Mouse (Mus musculus): ENCODE measurements at regions not wholly inside any gene's neighbourhood (a gene's known extent, or its start where the extent isn't known, plus 50 kb on each side); places are given as distances from the start of the nearest gene placed in this dataset.
A peak's percentile ranks its signal among the peaks of the same experiment; 100 is the strongest.
"Not testable (repeated sequence)": the region's sequence is repeated elsewhere in the genome, so short reads cannot be mapped to it uniquely, and the experiment has no call there.

DNA sequence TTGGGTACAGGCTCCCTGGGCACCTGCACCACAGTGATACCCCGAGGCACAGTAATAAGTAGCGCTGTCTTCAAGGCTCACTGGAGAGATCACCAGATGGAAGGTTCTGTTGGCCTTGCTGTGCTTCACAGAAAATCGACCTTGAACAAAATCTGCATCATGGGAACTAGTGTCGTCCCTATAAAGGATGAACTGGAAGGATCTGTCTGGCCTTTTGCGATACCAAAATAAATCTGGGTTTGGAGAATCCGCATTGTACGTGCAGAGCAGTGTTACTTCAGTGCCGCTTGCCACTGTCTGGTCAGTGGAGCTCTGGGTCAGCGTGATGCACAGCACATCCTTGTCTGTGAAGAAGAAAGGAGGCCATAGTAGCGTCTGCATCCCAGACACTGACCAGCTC, 105.3 kb downstream of the Dad1 start:
- no peak for DNase-seq (ENCODE audit: low spot score)

DNA sequence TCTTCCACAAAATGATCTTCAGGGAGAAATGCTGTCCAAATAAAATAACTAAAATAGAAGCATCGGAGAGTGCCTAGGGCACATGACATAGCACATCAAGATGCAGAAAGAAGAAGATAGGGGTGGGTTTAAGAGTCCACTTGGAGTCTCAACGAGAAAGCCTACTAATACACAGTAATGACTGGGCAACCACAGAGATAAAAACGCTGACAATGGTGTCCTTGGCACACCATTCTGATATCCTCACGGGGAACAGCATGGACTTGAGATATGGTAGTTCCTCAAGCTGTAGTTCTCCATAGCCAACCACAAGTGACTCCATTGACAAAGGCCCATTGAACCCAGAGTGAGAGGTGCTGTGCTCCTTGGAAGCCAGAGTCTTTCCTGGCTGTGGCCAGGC, 105.8 kb downstream of the Dad1 start:
- no peak for DNase-seq (ENCODE audit: low spot score)

DNA sequence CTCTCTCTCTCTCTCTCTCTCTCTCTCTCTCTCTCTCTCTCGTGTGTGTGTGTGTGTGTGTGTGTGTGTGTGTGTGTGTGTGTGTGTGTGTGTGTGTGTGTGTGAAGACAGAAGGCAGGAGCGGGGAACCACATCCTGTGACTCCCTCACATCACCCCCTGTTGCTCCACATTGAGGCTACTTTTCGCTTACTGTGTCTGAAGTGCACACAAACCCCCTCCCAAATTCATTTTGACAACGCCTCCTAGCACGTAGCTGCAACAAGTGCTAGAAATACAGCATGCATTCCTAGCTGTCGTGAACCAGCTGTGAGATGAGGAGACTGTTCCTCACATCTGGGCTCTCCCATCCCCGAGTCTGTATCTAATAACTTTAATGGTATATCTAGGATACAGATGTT, 106.4 kb downstream of the Dad1 start:
- peak; percentile 52 for DNase-seq (ENCODE audit: low spot score)

DNA sequence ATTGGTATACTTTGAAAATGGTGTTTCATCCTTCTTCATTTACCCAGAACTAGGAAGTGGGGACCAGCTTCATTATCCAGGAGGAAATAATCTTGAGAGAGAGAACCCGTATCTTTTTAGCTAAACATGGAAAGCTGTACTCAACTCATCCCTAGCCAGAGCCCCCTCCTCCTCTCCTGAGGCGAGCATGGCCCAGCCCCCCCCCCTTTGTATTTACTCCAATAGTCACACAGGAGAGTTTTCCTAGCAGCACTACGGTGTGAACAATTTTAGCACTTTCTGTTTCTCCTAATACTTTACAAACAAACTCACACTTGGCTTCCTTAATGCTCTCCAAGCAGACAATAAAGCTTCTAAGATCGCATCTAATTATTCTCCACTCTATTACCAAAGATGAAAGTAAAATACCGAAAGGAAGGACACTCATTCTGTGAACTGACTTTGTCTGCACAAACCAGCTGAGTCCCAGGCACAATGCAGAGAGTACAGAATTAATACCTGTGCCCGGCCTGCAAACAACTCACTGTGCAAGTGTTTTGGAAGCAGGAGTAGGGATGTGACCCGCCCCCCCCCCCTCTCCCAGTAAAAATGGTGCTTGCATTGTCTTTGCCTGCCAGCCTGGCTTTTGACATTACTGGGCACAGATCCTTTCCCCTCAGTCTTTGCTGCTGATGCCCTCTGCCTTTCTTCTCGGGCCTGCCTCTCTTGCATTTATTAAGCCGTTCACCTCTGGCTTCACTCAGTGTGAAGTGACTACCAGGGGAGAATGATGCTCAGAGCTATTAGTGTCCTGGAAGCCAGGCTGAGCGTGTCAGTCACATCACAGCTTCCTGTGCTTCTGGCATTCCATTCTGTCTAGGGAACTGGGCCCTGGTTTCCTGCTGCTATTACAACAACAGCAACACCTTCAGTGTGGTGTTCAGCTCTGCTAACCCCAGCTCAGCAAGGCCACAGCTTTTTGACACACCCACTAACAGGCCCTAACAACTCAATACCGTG, 107.9 kb downstream of the Dad1 start:
- no peak for DNase-seq (ENCODE audit: low spot score)

GRCm38 (mm10) chr14:54143828-54144227, 110.1 kb downstream of the Dad1 start:
- DNase-seq (ENCODE audit: low spot score): no peak

DNA sequence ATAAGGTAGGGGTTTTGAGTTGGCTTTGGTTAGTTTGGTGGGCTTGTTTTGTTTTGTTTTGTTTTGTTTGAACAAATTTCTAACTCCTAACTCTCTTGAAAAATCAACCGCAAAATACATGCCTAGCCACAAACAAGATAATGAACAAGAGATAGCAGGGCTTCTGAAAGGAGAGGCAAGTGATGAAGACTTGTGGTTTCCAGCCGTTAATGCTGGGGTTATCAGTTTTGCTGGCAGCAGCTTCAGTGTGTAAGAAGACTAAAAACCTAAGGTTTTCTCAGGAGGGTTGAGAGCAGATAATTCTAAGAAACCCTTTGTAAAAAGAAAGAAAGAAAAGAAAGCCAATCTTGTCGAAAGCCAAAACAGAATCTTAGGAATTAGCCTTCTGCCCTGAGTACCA, 115.6 kb downstream of the Dad1 start:
- DNase-seq (ENCODE audit: low spot score): no peak

DNA sequence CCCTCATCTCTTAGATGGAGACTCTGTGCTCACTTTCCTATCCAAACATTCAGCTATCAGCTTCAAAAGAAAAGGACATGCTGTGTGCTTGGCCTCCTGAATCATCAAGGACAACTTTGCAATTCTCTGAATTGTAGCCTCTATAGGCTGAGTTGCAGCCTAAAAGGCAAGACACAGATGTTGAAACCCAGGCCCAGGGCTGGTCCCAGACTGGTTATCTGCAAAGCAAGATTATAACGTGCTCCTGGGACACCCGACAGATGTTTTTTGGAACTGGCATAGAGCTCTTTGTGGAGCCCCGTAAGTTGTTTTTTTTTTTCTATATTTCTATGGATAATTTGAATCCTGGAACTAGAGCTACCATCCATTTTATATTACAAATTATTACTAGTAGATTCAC, 117.4 kb downstream of the Dad1 start:
- DNase-seq (ENCODE audit: low spot score): no peak

GRCm38 (mm10) chr14:54128334-54128733, 125.6 kb downstream of the Dad1 start:
- DNase-seq (ENCODE audit: low spot score): no peak

GRCm38 (mm10) chr14:54125510-54125909, 128.4 kb downstream of the Dad1 start:
- no peak for DNase-seq (ENCODE audit: low spot score)

DNA sequence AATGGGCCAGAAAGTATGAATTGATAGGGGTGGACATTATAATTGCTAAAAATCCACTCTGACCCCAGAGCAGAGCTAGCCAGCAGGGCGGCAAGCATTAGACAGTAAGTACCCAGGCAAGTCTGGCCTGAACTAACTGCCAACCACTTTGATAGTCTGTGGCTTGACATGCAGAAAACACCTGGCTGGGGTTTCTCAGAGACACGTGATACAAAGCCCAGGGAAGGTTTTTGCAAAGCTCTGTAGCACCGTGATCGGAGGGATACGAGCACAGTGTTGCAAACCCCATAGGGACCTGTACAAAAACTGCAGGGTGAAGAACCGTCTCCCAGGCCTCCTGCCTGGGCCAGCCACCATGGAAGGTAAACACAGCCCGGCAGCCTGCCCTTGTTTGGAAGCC, 131.9 kb downstream of the Dad1 start:
- no peak for DNase-seq (ENCODE audit: low spot score)

GRCm38 (mm10) chr14:54121340-54121739, 132.6 kb downstream of the Dad1 start:
- DNase-seq (ENCODE audit: low spot score): no peak

DNA sequence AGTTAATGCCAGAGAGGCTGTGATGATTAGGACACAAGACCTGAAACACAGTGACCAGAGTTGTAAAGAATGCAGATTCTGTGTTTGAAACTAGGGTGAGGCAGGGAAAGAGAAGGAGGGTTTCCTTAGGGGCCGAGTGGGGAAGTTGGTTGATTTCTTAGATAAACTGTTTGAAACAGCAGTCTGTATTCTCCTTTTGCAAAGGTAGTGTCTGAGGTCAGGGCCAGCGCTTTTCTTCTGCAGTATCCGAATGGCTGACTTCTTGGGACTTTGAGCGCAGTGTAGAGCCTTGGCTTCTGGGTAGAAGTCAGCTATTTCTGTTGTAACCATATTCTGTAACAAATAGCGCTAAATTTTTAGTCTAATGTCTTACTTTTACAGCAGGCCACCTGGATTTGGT, 133.7 kb downstream of the Dad1 start:
- no peak for DNase-seq (ENCODE audit: low spot score)

- not testable (repeated sequence) for DNase-seq (ENCODE audit: low spot score)
Measured at GRCm38 (mm10) chr14:54117607-54118006, 136.3 kb downstream of the Dad1 start.

DNA sequence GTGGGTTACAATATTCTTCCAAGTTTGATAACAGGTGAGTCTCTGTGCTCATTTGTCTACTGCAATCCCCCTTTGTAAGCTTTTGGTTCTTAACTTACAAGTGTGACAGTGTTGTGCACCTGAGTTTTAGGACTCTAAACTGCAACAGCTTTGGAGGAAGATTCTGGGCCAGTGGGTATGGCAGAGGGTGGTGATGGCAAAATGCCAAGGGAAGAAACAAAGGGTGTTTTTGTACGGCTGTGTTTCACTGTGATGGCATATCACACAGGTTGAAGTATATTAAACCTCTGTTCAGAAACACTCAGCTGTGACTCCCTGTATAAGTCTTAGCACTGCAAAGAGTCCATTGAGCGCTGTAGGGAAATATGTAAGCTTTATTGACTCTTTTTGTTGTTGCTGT, 140.7 kb downstream of the Dad1 start:
- no peak for DNase-seq (ENCODE audit: low spot score)

DNA sequence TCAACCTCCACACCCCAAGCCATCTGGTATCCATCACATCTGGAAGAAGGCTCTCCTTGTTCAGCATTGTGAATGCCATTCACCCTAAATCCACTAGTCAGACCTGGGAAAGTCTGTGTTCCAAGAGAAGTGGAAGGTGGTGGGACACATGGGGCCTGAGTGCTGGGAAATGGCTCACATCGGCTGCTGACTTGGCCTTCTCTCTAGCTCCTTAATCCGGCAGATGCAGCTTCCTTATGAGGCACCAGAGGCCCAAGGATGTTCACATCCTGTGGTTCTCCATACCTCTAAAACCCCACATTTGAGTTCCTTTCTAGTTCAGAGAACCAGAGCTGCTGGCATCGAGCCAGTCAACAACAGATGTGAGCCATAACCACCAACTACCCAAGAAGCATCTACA, 142.9 kb downstream of the Dad1 start:
- DNase-seq (ENCODE audit: low spot score): peak; percentile 33

DNA sequence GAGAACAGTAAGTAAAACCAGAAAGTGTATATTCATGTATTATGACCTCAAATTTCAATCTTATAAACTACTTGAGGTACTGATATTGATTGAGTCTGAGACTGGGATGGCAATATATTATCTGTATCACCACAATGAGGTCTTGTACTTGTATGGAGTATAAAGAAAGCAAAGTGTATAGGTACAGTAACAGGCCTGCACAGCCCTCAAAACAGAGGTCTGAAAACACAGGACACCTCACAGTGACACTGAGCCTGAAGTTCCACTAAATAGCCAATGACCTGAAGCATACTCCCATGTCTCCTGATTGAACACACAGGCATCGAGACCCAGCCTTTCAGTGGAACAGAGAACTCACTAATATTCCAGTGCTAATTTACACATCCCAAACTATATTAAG, 144.8 kb downstream of the Dad1 start:
- no peak for DNase-seq (ENCODE audit: low spot score)

GRCm38 (mm10) chr14:54108311-54109074, 145.4 kb downstream of the Dad1 start:
- DNase-seq (ENCODE audit: low spot score): no peak

DNA sequence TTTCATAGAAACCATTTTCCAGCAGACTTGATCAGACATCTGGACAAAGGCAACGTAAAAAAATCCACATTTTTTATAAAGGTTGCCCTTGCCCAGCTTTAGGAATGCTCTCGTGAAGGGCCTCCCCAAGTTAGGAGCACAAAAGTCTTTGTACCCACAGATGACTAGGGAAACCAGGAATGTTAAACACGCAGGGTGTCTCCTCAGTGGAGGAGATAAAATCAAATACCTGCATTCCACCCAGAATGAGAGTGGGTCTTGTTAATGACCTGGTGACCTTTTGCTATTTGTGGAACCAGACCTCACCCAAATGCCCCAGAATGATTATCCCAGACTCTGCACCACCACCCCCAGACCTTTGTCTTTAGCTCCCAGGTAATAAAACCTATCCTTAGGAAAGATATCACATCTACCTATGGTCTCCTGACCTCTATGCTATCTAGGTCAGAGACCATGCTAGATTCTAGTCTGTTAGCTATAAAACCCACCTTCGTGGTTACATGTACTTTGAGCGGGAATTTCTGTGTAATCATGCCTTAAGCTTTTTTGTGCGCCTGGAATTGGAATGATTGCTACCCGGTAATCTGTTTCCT, 146.6 kb downstream of the Dad1 start:
- no peak for DNase-seq (ENCODE audit: low spot score)

- no peak for DNase-seq (ENCODE audit: low spot score)
Measured at GRCm38 (mm10) chr14:54104243-54104642, 149.7 kb downstream of the Dad1 start.

GRCm38 (mm10) chr14:54103541-54103940, 150.4 kb downstream of the Dad1 start:
- no peak for DNase-seq (ENCODE audit: low spot score)

GRCm38 (mm10) chr14:54103115-54103514, 150.8 kb downstream of the Dad1 start:
- no peak for DNase-seq (ENCODE audit: low spot score)

DNA sequence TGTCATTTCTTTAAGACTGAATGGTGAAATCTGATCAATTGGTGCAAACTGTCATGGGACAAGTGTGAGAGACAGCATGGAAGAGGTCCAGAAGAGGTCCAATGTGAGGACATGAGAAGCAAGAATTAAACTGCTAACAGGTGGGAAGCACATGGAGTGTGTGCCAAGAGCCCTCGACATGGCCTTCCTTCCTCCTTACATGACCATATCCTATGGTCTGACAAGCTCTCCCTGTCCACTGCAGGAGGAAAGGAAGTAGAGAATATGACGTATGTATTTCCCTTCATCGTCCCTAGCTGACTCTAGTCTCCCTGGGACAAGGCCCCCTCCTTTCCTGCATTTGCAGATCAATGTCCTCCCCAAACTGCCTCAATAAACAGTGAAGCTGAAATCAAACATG, 152.1 kb downstream of the Dad1 start:
- no peak for DNase-seq (ENCODE audit: low spot score)

GRCm38 (mm10) chr14:54099360-54099759, 154.5 kb downstream of the Dad1 start:
- DNase-seq (ENCODE audit: low spot score): no peak
